Mouse (Mus musculus) heart, adult 2 months (tissue): ENCODE data around the gene Slc10a4. TPM values are rescaled to one million over a fixed set of nuclear protein-coding genes. Genes with fewer than 3 reads are reported as not detected.
"Not testable (repeated sequence)": the region's sequence is repeated elsewhere in the genome, so short reads cannot be mapped to it uniquely, and the experiment has no call there.

Experiments used
- DNase-seq, 2 experiments: peaks; one replicate each; pipeline ENCODE4 v3.0.0; 2021
- H3K27ac ChIP-seq: fragments of 200-600 bp; 2 replicates; pipeline ENCODE4 v1.8.1; 2022
- H3K27me3 ChIP-seq: fragments of 200-500 bp; 2 replicates; pipeline ENCODE4 v1.6.1; 2012; ENCODE audit warnings: mild to moderate bottlenecking, low read length, inconsistent platforms, mixed read lengths; ENCODE audit not compliant: control insufficient read depth, insufficient read depth
- H3K36me3 ChIP-seq: fragments of 200-500 bp; 2 replicates; pipeline ENCODE4 v1.6.1; 2012; ENCODE audit warnings: low read length, inconsistent platforms; ENCODE audit not compliant: control insufficient read depth, insufficient read depth
- H3K4me1 ChIP-seq: fragments of 200-500 bp; 2 replicates; pipeline ENCODE4 v1.6.1; 2011; ENCODE audit warnings: low read length; ENCODE audit not compliant: control insufficient read depth, insufficient read depth
- H3K4me3 ChIP-seq: fragments of 200-600 bp; 2 replicates; pipeline ENCODE4 v1.8.1; 2022
- H3K79me2 ChIP-seq: fragments of 200-500 bp; replicated peaks from 2 replicates; pipeline ENCODE4 v1.6.1; 2012; ENCODE audit warnings: mild to moderate bottlenecking, inconsistent platforms, low read length, moderate library complexity, mixed read lengths; ENCODE audit not compliant: control insufficient read depth, insufficient read depth
- H3K9ac ChIP-seq: fragments of 200-500 bp; 2 replicates; pipeline ENCODE4 v1.6.1; 2012; ENCODE audit warnings: low read depth, mild to moderate bottlenecking, control low read depth, inconsistent platforms, low read length, mixed read lengths
- CTCF ChIP-seq: fragments of 200-600 bp; IDR thresholded peaks from 2 replicates; pipeline ENCODE4 v1.8.1; 2022; ENCODE audit warnings: antibody characterized with exemption, mild to moderate bottlenecking, moderate library complexity
- EP300 ChIP-seq: fragments of 200-500 bp; IDR thresholded peaks from 2 replicates; pipeline ENCODE4 v1.6.1; 2011; ENCODE audit warnings: low read depth, low read length, control low read depth; ENCODE audit not compliant: insufficient read depth
- POLR2A ChIP-seq: fragments of 200-500 bp; IDR thresholded peaks from 2 replicates; pipeline ENCODE4 v1.6.1; 2011; ENCODE audit warnings: mild to moderate bottlenecking, low read depth, low read length, control low read depth; ENCODE audit not compliant: insufficient read depth
- WGBS: fragments of 180-500 bp; shearing (Covaris S2); methylation state at CpG from one replicate; pipeline ENCODE4 v1.1.7; 2018; 5-methylcytosine and 5-hydroxymethylcytosine counted together
- intact Hi-C: fragments of 180-260 bp; cut with DNase I; formaldehyde crosslinking; loops from one replicate; pipeline ENCODE4 v1.15.1; 2025
- polyA plus RNA-seq: library from polyadenylated mRNA; depleted of rRNA; stranded (reverse); fragments of >200 nt; gene quantifications from 2 replicates; pipeline ENCODE4 v1.2.3, GENCODE M21; 2012
- total RNA-seq, 2 experiments: library from RNA; stranded (reverse); gene quantifications; 2 replicates each; pipeline ENCODE4 v1.2.3; 2021

Gene Slc10a4
- total and polyA plus RNA-seq, 3 experiments = 0.16 to 0.37 TPM; not detected in 1

DNA sequence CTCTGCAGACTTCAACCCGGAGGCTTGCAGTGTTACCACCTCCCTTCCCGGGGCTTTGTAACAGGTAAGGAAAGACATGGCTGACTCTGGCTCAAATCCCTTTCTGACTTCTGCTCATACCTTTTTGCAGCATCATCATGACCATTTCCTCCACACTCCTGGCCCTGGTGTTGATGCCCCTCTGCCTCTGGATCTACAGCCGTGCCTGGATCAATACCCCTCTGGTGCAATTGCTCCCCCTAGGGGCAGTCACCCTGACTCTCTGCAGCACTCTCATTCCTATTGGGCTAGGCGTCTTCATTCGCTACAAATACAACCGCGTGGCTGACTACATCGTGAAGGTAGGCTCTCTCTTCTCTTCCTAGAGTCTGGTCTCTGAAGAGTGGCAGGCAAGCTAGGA, 1.5 kb downstream of the Slc10a4 start:
- H3K4me3 ChIP-seq, intact Hi-C loops, H3K36me3 ChIP-seq, H3K9ac ChIP-seq, H3K27ac ChIP-seq, H3K79me2 ChIP-seq, H3K4me1 ChIP-seq: not testable (repeated sequence)
- peak in 1 of 2 experiments; percentile 27 for DNase-seq
- 43% methylated on average over 8 of the region's 8 CpGs for WGBS
- peak; percentile 60 for TF ChIP-seq CTCF
- peaks cover 11% of the 10 kb centered on the region for H3K27me3 ChIP-seq

DNA sequence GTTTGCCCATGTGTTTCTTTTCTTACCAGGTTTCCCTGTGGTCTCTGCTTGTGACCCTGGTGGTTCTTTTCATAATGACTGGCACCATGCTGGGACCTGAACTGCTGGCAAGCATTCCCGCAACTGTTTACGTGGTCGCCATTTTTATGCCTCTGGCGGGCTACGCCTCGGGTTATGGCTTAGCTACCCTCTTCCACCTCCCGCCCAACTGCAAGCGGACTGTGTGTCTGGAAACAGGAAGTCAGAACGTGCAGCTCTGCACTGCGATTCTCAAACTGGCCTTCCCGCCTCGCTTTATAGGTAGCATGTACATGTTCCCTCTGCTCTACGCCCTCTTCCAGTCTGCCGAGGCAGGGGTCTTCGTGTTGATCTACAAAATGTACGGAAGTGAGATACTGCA, 5.1 kb downstream of the Slc10a4 start:
- H3K4me1 ChIP-seq, H3K79me2 ChIP-seq, H3K27ac ChIP-seq, DNase-seq, H3K4me3 ChIP-seq, H3K36me3 ChIP-seq, intact Hi-C loops, H3K9ac ChIP-seq: not testable (repeated sequence)
- 92% methylated on average over 16 of the region's 16 CpGs for WGBS
- peaks cover 12% of the 10 kb centered on the region for H3K27me3 ChIP-seq

DNA sequence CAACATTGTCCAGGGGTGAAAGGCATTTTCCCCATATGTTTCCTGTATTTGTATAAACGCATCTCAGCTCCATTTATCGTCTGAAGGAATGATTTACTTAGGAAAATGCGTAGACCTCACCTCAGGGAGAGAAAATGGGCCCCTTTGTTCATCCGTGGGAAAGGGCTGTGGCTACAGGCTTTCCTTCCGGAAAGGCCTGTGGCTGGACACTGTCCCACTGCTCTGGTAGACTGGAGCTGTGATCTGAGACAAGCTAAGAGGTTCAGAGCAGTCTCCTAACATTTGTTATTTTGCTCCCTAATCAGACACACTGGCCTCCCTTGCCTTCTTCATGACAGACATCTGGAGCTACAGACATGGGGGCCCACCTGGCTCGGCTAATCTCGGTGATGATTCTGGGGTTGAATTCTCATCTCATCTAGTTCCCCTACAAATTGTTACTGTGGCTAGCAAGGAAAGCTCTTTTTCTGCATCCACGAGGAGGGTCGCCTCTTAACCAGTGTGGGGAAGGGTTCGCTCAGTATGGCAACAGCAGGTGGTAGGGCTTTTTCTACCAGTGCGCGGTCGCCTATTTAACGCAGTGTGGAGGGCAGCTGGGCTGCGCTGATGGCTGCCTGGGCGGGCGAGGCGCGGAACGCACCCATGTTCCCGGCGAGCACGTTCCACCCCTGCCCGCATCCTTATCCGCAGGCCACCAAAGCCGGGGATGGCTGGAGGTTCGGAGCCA, 6.4 kb downstream of the Slc10a4 start:
- not testable (repeated sequence) for H3K27ac ChIP-seq

DNA sequence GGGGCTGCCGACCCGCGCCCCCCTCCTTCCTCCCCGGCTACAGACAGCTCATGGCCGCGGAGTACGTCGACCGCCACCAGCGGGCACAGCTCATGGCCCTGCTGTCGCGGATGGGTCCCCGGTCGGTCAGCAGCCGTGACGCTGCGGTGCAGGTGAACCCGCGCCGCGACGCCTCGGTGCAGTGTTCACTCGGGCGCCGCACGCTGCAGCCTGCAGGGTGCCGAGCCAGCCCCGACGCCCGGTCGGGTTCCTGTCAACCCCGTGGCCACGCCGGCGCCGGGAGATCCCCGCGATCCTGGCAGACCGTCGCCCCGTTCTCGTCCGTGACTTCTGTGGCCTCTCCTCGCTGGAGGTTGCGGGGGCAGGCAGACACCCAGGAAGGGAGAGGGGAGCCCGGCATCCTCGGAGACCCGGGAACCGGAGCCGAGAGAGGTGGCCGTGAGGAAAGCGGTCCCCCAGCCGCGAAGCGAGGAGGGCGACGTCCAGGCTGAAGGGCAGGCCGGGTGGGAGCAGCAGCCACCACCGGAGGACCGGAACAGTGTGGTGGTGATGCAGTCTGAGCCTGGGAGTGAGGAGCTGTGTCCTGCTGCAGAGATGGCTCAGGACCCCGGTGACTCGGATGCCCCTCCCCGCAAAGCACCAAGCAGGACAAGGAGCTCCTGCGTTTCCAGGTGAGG, 7.1 kb downstream of the Slc10a4 start:
- H3K79me2 ChIP-seq, H3K27ac ChIP-seq, H3K27me3 ChIP-seq, H3K36me3 ChIP-seq, intact Hi-C loops, H3K4me1 ChIP-seq: not testable (repeated sequence)
- 2% methylated on average over 59 of the region's 65 CpGs for WGBS
- peak in 1 of 2 experiments; percentile 23 for DNase-seq
- H3K9ac ChIP-seq = peak overlapping the region; percentile 72
- peak overlapping the region; percentile 22; the same call in 1 of the 2 replicates for H3K4me3 ChIP-seq

More for the DNA sequence above, 6.4 kb downstream of the Slc10a4 start:
- H3K9ac ChIP-seq = peak overlapping the region; percentile 72
- H3K27me3 ChIP-seq, H3K79me2 ChIP-seq, H3K4me1 ChIP-seq, H3K36me3 ChIP-seq, DNase-seq, intact Hi-C loops, H3K4me3 ChIP-seq: not testable (repeated sequence)
- 21% methylated on average over 27 of the region's 27 CpGs for WGBS

DNA sequence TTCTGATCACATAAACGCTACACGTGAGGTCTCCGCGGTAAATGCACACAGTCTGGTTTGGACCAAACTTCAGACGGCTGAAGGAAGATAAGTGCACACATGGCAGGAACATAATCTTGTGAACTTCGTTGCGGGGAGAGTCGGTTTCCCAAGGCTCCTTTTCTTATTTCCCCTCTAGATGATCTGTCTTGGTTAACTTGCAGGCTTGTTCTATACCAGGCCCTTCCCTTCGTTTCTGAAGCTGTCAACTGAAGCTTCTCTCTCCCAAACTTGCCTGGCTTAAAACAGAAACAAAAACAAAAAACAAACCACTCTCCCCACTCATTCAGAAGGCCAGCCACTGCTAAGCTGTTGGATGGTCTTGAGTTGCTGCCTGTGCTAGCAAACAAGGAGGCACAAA, 8.1 kb downstream of the Slc10a4 start:
- Histone ChIP-seq H3K4me3 (no peak overlapping the region), H3K27me3 (peaks cover 4% of the 10 kb centered on the region), H3K27ac (no peak overlapping the region), H3K4me1 (peaks cover 1% of the 10 kb centered on the region; the same call in 1 of the 2 replicates), H3K36me3 (no peaks in the 10 kb centered on the region), H3K9ac (no peak overlapping the region), H3K79me2 (no peaks in the 10 kb centered on the region)
- no peak for DNase-seq
- TF ChIP-seq EP300 (no peak), POLR2A (no peak), CTCF (no peak)
- intact Hi-C loops = loop anchor here (5.0 kb wide), 1 partner anchor 437 kb away; no protein-coding TSS in a partner anchor
- WGBS = 63% methylated on average over 9 of the region's 9 CpGs

DNA sequence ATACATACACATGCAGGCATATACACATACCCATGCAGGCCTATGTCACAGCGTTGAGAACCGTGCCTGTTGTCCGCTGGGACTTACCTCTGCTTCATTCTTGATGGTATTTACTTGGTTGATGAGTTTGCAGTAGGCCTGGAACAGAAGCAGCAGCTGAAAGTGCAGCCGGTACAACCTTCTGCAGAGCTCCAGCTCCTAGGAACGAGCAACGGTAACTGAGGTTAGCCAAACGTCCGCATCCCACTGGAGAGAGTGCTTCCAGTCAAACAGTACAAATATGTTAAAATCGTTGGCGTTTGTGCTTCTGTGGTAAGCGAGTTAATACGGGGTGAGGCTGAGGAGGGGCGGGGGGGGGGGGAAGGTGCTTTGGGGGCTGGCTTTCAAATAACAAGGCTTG, 17.1 kb downstream of the Slc10a4 start:
- Histone ChIP-seq H3K4me1 (no peaks in the 10 kb centered on the region), H3K4me3 (no peak overlapping the region), H3K9ac (no peak overlapping the region), H3K27ac (no peak overlapping the region), H3K36me3 (no peaks in the 10 kb centered on the region; the same call in none of the 2 replicates), H3K27me3 (no peaks in the 10 kb centered on the region), H3K79me2 (no peaks in the 10 kb centered on the region)
- no peak for TF ChIP-seq POLR2A
- DNase-seq = no peak
- WGBS = 96% methylated on average over 13 of the region's 13 CpGs
- intact Hi-C loops = no loop called here
